Mouse (Mus musculus) frontal cortex, postnatal 10 days (tissue): ENCODE results near the gene Snrpg.
A peak's percentile ranks its signal among the peaks of the same experiment; 100 is the strongest.

Experiments
- DNase-seq, 2 experiments: peaks; one replicate each; pipeline ENCODE4 v3.0.0; 2022; ENCODE audit warnings: low spot score in 2 of 2, mixed read lengths in 1 of 2

Snrpg gene

DNA sequence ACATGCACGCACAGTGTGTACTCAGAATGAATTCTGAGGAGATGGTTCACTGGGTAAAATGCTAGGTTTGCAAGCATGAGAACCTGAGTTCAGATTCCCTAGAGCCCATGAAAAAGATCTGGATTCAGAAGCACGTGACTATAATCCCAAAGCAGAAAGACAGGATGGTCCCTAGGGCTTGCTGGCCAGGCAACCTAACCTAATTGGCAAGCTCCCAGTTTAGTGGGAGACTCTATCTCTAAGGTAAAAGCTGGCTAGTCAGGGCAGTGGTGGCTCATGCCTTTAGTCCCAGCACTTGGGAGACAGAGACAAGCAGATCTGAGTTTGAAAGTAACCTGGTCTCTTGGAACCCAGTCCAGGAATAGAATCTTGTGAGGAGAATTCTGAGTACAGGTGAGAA, 27.9 kb downstream of the Snrpg start:
- no peak for DNase-seq

DNA sequence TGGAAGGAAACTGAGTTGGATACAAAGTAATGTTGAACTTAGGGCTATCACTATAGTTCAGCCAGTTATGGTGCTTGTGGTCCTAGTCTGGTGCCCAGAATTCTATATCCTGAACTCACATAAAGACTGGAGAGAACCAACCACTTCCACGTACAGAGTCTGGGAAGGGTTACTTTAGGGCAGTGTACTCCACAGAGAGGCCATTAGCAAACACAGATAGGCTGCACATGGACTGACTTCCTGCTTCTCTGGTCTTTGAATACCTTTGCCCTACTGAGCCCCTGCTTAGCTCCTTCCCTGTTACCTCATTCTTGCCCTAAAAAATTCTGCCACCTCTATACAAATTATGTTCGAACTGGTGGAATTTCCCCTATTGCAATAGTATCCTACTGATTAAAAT, 28.9 kb downstream of the Snrpg start:
- no peak for DNase-seq

DNA sequence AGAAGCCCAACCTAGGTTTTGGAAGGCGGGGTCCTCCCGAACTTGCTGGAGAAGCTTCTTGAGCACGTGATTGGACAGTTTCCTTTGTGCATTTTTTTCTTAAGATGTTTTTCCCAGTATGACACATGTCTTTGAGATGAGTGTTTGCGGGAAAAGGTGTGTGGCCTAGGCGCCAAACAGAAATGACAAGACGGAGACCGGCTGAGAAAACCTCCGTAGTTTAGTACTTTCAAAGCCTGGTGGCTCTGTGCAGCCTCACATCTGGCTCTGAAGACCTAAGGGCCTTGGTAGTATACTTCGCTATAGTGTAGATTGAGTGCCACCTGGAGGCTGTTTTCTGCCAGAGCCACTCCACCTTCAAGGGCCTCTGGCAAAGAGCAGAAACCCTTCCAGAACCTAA, 29.9 kb downstream of the Snrpg start:
- peak; percentile 28 to 49 for DNase-seq

- no peak for DNase-seq
Measured at GRCm38 (mm10) chr6:86402681-86403607, 31.8 kb downstream of the Snrpg start.

GRCm38 (mm10) chr6:86403728-86404099, 32.6 kb downstream of the Snrpg start:
- peak in 1 of 2 experiments; percentile 88 for DNase-seq

GRCm38 (mm10) chr6:86404100-86404861, 33.2 kb downstream of the Snrpg start, which contains the start of gene Tia1:
Tia1 (plus strand) TSS chr6:86404219.
- DNase-seq: peak; percentile 96 to 97

DNA sequence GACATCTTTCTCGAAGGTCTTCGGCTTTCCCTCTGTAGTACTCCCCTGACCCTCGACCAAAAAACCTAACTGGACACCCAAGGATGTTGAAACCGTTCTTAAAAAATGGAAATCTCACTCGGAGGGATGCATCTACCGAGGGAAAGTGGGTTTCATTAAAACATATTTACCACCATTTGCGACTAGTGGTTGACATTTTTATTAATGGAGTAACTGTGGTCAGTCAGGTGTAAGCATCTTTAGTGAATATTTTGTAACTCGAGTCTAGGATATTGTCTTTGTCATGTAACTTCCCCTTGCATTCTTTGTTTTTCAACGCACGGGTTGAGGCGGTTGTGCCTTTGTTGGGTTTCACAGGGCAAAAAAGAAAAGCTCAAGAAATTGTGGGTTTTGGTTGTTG, 33.9 kb downstream of the Snrpg start:
- no peak for DNase-seq

- no peak for DNase-seq
Measured at GRCm38 (mm10) chr6:86406306-86406705, 35.2 kb downstream of the Snrpg start.

DNA sequence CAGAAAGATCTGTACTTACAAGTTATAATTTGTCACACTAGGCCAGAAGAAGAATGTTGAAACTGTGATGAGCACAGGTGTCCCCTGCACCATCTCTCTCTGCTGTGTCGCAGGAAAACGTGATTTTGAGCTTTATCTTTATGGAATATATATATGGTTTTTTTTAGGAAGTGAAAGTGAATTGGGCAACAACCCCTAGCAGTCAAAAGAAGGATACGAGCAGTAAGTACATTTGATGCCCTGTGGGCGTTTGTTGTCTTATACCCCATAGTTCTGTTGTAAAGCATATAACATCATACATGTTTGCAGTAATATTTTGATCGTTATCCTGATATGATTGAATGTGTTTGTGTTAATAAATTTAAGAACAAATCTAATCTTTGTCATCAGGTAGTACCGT, 47.6 kb downstream of the Snrpg start:
- DNase-seq: no peak

- DNase-seq: no peak
Measured at GRCm38 (mm10) chr6:86419239-86419638, 48.1 kb downstream of the Snrpg start.

DNA sequence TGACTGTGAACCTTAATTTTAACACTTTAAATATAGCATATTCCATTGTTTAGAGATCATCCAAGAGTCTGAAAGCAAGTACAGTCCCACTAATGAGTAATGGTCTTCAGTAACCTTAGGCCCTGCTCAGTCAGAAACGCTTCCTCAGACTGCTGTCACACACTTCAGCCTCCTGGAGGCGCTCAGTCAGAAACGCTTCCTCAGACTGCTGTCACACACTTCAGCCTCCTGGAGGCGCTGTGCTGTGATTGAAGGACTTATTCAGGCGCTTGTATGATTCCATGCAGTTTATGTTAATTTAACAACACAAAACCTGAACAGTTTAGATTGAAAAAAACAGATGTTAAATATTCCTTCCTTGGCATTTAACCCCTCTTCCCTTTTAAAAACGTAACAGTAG, 49.4 kb downstream of the Snrpg start:
- no peak for DNase-seq

GRCm38 (mm10) chr6:86426358-86426757, 55.3 kb downstream of the Snrpg start, which contains the start of gene Gm44790:
Gm44790 (plus strand) TSS chr6:86426658.
- no peak for DNase-seq
